Mouse (Mus musculus): ENCODE measurements around the gene Hectd4. TPM values are rescaled to one million over a fixed set of nuclear protein-coding genes. Genes with fewer than 3 reads are reported as not detected.

The Hectd4 gene
- polyA plus RNA-seq, 1 experiment from 2014 or later: 20.1 TPM

DNA sequence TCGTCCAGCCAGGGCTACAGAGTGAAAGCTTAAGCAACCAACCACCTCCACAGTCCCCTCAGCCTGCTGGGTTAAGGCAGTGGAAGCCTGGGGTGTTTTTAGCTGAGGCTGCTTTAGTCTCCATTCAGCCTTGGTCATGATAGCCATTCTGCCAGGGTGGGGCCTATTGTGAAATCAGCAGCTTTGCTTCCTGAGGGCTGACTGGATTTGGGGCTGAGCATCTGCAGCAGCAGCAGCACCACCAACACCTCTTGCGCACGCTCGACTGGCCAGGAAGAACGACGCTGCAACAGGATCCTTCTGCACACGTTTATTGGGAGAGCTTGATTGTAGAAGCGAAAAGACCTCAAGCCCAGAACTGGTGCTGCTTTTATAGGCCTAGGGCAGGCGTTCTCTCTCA lies 63.0 kb downstream of the Hectd4 start:
- peaks cover 31% of the 10 kb centered on the region for H3K36me3 ChIP-seq (ENCODE audit: control insufficient read depth, insufficient read depth)
- no peaks in the 10 kb centered on the region for H3K4me1 ChIP-seq (replicated peaks; ENCODE audit: control insufficient read depth, insufficient read depth, low read length)
- no peak for ATAC-seq
- no peak overlapping the region for H3K4me3 ChIP-seq (replicated peaks; ENCODE audit: low read length)
- no peak overlapping the region for H3K27ac ChIP-seq (ENCODE audit: low read length)
- WGBS: 90% methylated on average over 9 of the region's 9 CpGs
- no peak overlapping the region for H3K9ac ChIP-seq (replicated peaks; ENCODE audit: low read depth, low read length)
- H3K4me2 ChIP-seq (ENCODE audit: low read length): no peak overlapping the region
- H3K9me3 ChIP-seq (ENCODE audit: control insufficient read depth, low read length): no peaks in the 10 kb centered on the region
- no peaks in the 10 kb centered on the region for H3K27me3 ChIP-seq (replicated peaks; ENCODE audit: control insufficient read depth, insufficient read depth, low read length)

DNA sequence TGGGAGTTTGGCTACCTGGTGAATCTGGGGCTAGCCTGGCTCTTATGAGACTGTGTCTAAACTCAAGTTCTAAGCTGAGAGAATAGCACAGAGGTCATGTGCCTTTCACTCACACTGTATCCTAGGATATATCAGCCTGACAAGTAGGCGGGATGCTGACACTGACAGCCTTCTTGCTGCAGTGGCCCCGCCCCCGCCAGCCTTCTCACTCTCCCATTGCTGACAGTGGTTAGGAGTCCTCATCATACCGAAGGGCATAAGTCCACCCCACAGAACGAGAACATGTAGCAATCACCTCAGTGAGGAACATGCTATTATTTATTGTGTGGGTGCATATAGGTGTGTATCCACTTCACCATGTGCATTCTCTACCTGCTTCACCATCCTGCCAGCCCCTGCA lies 64.8 kb downstream of the Hectd4 start:
- WGBS: 89% methylated on average over 5 of the region's 5 CpGs
- no peaks in the 10 kb centered on the region for H3K4me1 ChIP-seq (replicated peaks; ENCODE audit: control insufficient read depth, insufficient read depth, low read length)
- H3K4me2 ChIP-seq (ENCODE audit: low read length): no peak overlapping the region
- no peak overlapping the region for H3K27ac ChIP-seq (ENCODE audit: low read length)
- no peak for ATAC-seq
- no peaks in the 10 kb centered on the region for H3K27me3 ChIP-seq (replicated peaks; ENCODE audit: control insufficient read depth, insufficient read depth, low read length)
- peaks cover 31% of the 10 kb centered on the region for H3K36me3 ChIP-seq (ENCODE audit: control insufficient read depth, insufficient read depth)
- no peak overlapping the region for H3K4me3 ChIP-seq (replicated peaks; ENCODE audit: low read length)
- H3K9me3 ChIP-seq (ENCODE audit: control insufficient read depth, low read length): no peaks in the 10 kb centered on the region
- H3K9ac ChIP-seq (replicated peaks; ENCODE audit: low read depth, low read length): no peak overlapping the region

- Histone ChIP-seq H3K4me1 (replicated peaks; ENCODE audit: control insufficient read depth, insufficient read depth, low read length) (no peaks in the 10 kb centered on the region), H3K4me3 (replicated peaks; ENCODE audit: low read length) (no peak overlapping the region), H3K36me3 (ENCODE audit: control insufficient read depth, insufficient read depth) (peaks cover 26% of the 10 kb centered on the region), H3K27ac (ENCODE audit: low read length) (no peak overlapping the region), H3K9ac (replicated peaks; ENCODE audit: low read depth, low read length) (no peak overlapping the region), H3K9me3 (ENCODE audit: control insufficient read depth, low read length) (no peaks in the 10 kb centered on the region), H3K27me3 (replicated peaks; ENCODE audit: control insufficient read depth, insufficient read depth, low read length) (no peaks in the 10 kb centered on the region), H3K4me2 (ENCODE audit: low read length) (no peak overlapping the region)
- no peak for ATAC-seq
- 93% methylated on average over 2 of the region's 2 CpGs for WGBS
Observed at GRCm38 (mm10) chr5:121287213-121287612, 67.2 kb downstream of the Hectd4 start.

DNA sequence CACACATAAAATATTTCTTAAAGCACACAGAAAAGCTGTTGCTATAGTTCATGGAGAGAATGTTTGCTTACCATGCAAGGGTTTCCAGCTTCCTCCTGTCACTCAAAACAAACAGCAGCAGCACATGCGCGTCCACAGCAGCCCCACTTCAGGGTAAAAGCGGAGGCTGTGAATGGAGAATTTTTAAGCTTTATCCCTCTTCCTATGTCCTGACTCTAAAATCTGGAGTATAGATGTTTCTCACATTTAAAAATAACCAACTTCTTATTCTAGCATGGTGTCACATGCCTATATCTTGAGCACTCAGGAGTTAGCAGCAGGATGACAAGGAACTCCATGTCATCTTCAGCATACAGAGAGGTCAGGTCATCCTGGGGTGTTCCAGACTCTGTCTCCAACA lies 70.3 kb downstream of the Hectd4 start:
- Histone ChIP-seq H3K4me2 (ENCODE audit: low read length) (no peak overlapping the region), H3K36me3 (ENCODE audit: control insufficient read depth, insufficient read depth) (peaks cover 28% of the 10 kb centered on the region), H3K9me3 (ENCODE audit: control insufficient read depth, low read length) (no peaks in the 10 kb centered on the region), H3K27me3 (replicated peaks; ENCODE audit: control insufficient read depth, insufficient read depth, low read length) (no peaks in the 10 kb centered on the region), H3K4me3 (replicated peaks; ENCODE audit: low read length) (no peak overlapping the region), H3K9ac (replicated peaks; ENCODE audit: low read depth, low read length) (no peak overlapping the region), H3K4me1 (replicated peaks; ENCODE audit: control insufficient read depth, insufficient read depth, low read length) (no peaks in the 10 kb centered on the region), H3K27ac (ENCODE audit: low read length) (no peak overlapping the region)
- ATAC-seq: no peak
- 90% methylated on average over 3 of the region's 3 CpGs for WGBS

DNA sequence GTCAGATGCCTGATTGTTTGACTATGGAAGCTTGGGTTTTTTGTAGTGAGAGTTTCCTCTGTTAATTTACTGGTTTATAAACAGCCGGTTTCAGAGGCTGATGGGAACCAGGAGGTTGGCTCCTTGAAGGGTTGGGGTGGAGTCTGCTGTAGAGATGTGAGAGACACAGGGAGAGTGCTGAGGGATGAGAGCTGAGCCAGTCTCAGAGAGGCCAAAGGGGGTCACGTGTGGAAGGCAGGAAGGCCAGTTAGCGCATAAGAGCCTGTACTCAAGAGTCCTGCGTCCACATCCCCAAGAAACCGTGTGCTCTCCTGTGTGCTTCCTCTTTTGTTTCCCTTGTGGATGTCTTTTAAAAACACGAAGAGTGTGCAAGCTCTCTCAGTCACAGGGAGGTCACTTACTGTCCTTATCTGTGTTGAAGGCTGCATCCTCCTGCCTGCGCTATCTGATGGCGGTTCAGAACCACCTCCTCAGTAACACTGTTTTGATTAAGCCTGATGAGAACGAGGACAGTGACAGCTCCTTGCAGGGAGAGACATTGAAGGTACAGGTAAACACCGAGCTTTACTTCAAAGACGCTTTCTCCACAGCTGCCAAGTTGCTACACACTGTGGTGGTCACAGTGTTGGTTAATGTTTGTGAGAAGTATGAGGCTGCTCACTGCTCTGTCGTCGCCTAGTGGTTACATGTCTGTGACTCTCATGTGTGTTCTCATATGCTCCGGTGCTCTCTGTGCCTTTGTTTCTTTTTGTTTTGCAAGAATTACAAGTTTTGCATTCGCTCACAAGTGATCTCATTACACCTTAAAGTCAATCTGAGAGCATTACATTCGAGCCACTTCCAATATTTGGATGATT lies 72.5 kb downstream of the Hectd4 start:
- H3K9ac ChIP-seq (replicated peaks; ENCODE audit: low read depth, low read length): no peak overlapping the region
- H3K36me3 ChIP-seq (ENCODE audit: control insufficient read depth, insufficient read depth): peaks cover 35% of the 10 kb centered on the region
- WGBS: 88% methylated on average over 16 of the region's 16 CpGs
- no peaks in the 10 kb centered on the region for H3K4me1 ChIP-seq (replicated peaks; ENCODE audit: control insufficient read depth, insufficient read depth, low read length)
- H3K27ac ChIP-seq (ENCODE audit: low read length): no peak overlapping the region
- H3K9me3 ChIP-seq (ENCODE audit: control insufficient read depth, low read length): no peaks in the 10 kb centered on the region
- no peak overlapping the region for H3K4me2 ChIP-seq (ENCODE audit: low read length)
- H3K27me3 ChIP-seq (replicated peaks; ENCODE audit: control insufficient read depth, insufficient read depth, low read length): no peaks in the 10 kb centered on the region
- no peak overlapping the region for H3K4me3 ChIP-seq (replicated peaks; ENCODE audit: low read length)
- ATAC-seq: no peak

- Histone ChIP-seq H3K27ac (ENCODE audit: low read length) (no peak overlapping the region), H3K4me3 (replicated peaks; ENCODE audit: low read length) (no peak overlapping the region), H3K4me2 (ENCODE audit: low read length) (no peak overlapping the region), H3K4me1 (replicated peaks; ENCODE audit: control insufficient read depth, insufficient read depth, low read length) (no peaks in the 10 kb centered on the region), H3K27me3 (replicated peaks; ENCODE audit: control insufficient read depth, insufficient read depth, low read length) (no peaks in the 10 kb centered on the region), H3K9ac (replicated peaks; ENCODE audit: low read depth, low read length) (no peak overlapping the region), H3K36me3 (ENCODE audit: control insufficient read depth, insufficient read depth) (peaks cover 40% of the 10 kb centered on the region), H3K9me3 (ENCODE audit: control insufficient read depth, low read length) (no peaks in the 10 kb centered on the region)
- WGBS: 88% methylated on average over 7 of the region's 7 CpGs
- ATAC-seq: no peak
Observed at GRCm38 (mm10) chr5:121305009-121305408, 85.0 kb downstream of the Hectd4 start.

GRCm38 (mm10) chr5:121307620-121308019 lies 87.6 kb downstream of the Hectd4 start:
- Histone ChIP-seq H3K36me3 (ENCODE audit: control insufficient read depth, insufficient read depth) (peaks cover 47% of the 10 kb centered on the region), H3K9ac (replicated peaks; ENCODE audit: low read depth, low read length) (no peak overlapping the region), H3K9me3 (ENCODE audit: control insufficient read depth, low read length) (no peaks in the 10 kb centered on the region), H3K27ac (ENCODE audit: low read length) (no peak overlapping the region), H3K4me3 (replicated peaks; ENCODE audit: low read length) (no peak overlapping the region), H3K4me1 (replicated peaks; ENCODE audit: control insufficient read depth, insufficient read depth, low read length) (no peaks in the 10 kb centered on the region), H3K27me3 (replicated peaks; ENCODE audit: control insufficient read depth, insufficient read depth, low read length) (no peaks in the 10 kb centered on the region), H3K4me2 (ENCODE audit: low read length) (no peak overlapping the region)
- no peak for ATAC-seq
- WGBS: 53% methylated on average over 3 of the region's 3 CpGs

- Histone ChIP-seq H3K4me2 (ENCODE audit: low read length) (no peak overlapping the region), H3K27me3 (replicated peaks; ENCODE audit: control insufficient read depth, insufficient read depth, low read length) (no peaks in the 10 kb centered on the region), H3K27ac (ENCODE audit: low read length) (no peak overlapping the region), H3K4me1 (replicated peaks; ENCODE audit: control insufficient read depth, insufficient read depth, low read length) (no peaks in the 10 kb centered on the region), H3K9ac (replicated peaks; ENCODE audit: low read depth, low read length) (no peak overlapping the region), H3K36me3 (ENCODE audit: control insufficient read depth, insufficient read depth) (peaks cover 66% of the 10 kb centered on the region), H3K9me3 (ENCODE audit: control insufficient read depth, low read length) (no peaks in the 10 kb centered on the region), H3K4me3 (replicated peaks; ENCODE audit: low read length) (no peak overlapping the region)
- ATAC-seq: no peak
- WGBS: 93% methylated on average over 8 of the region's 8 CpGs
Observed at GRCm38 (mm10) chr5:121311576-121311975, 91.6 kb downstream of the Hectd4 start.

- no peak overlapping the region for H3K4me3 ChIP-seq (replicated peaks; ENCODE audit: low read length)
- H3K9ac ChIP-seq (replicated peaks; ENCODE audit: low read depth, low read length): no peak overlapping the region
- peaks cover 70% of the 10 kb centered on the region for H3K36me3 ChIP-seq (ENCODE audit: control insufficient read depth, insufficient read depth)
- no peak for ATAC-seq
- H3K4me1 ChIP-seq (replicated peaks; ENCODE audit: control insufficient read depth, insufficient read depth, low read length): no peaks in the 10 kb centered on the region
- 88% methylated on average over 10 of the region's 10 CpGs for WGBS
- H3K4me2 ChIP-seq (ENCODE audit: low read length): no peak overlapping the region
- no peaks in the 10 kb centered on the region for H3K9me3 ChIP-seq (ENCODE audit: control insufficient read depth, low read length)
- no peak overlapping the region for H3K27ac ChIP-seq (ENCODE audit: low read length)
- H3K27me3 ChIP-seq (replicated peaks; ENCODE audit: control insufficient read depth, insufficient read depth, low read length): no peaks in the 10 kb centered on the region
Observed at GRCm38 (mm10) chr5:121313764-121314474, 93.9 kb downstream of the Hectd4 start.
